Mouse (Mus musculus): ENCODE results near the gene Nhlh1. TPM values are rescaled to one million over a fixed set of nuclear protein-coding genes. Genes with fewer than 3 reads are reported as not detected.
A peak's percentile ranks its signal among the peaks of the same experiment; 100 is the strongest.

Nhlh1 gene
- polyA plus RNA-seq, 1 experiment from 2014 or later: 2.1 TPM

- H3K36me3 ChIP-seq: no peaks in the 10 kb centered on the region
- 8% methylated on average over 10 of the region's 10 CpGs for WGBS
- no peak for ATAC-seq (ENCODE audit: insufficient number of reproducible peaks, low FRiP score, low TSS enrichment, low read depth)
- H3K27me3 ChIP-seq: peaks cover 53% of the 10 kb centered on the region
- 0 out of 2 replicates have a peak overlapping the region, but pooled peaks have one; percentile 4 for H3K4me2 ChIP-seq (replicated peaks)
- peaks cover 34% of the 10 kb centered on the region for H3K4me1 ChIP-seq
- H3K27ac ChIP-seq (replicated peaks): no peak overlapping the region
- no peak overlapping the region for H3K9ac ChIP-seq
- no peaks in the 10 kb centered on the region for H3K9me3 ChIP-seq (replicated peaks)
- no peak overlapping the region for H3K4me3 ChIP-seq (replicated peaks)
These were observed 4.5 kb downstream of the Nhlh1 start for GRCm38 (mm10) chr1:172052766-172053279.

- Histone ChIP-seq H3K4me1 (peaks cover 27% of the 10 kb centered on the region), H3K27me3 (peaks cover 30% of the 10 kb centered on the region), H3K27ac (replicated peaks) (no peak overlapping the region), H3K4me2 (replicated peaks) (0 out of 2 replicates have a peak overlapping the region, but pooled peaks have one; percentile 12), H3K9me3 (replicated peaks) (no peaks in the 10 kb centered on the region), H3K36me3 (no peaks in the 10 kb centered on the region), H3K4me3 (replicated peaks) (no peak overlapping the region), H3K9ac (no peak overlapping the region)
- WGBS: 15% methylated on average over 13 of the region's 13 CpGs
- ATAC-seq (ENCODE audit: insufficient number of reproducible peaks, low FRiP score, low TSS enrichment, low read depth): 0 out of 2 replicates have a peak, but pooled peaks have one; percentile 27
These were observed 8.1 kb downstream of the Nhlh1 start for GRCm38 (mm10) chr1:172049131-172049782.

- Histone ChIP-seq H3K27ac (replicated peaks) (peak overlapping the region; percentile 51; the same call in 1 of the 2 replicates), H3K9me3 (replicated peaks) (no peaks in the 10 kb centered on the region), H3K27me3 (peaks cover 21% of the 10 kb centered on the region), H3K36me3 (no peaks in the 10 kb centered on the region), H3K9ac (no peak overlapping the region), H3K4me1 (peaks cover 17% of the 10 kb centered on the region; the same call in 1 of the 2 replicates), H3K4me2 (replicated peaks) (peak overlapping the region; percentile 10; the same call in 1 of the 2 replicates), H3K4me3 (replicated peaks) (peak overlapping the region; percentile 10; the same call in 1 of the 2 replicates)
- WGBS: 32% methylated on average over 6 of the region's 6 CpGs
- no peak for ATAC-seq (ENCODE audit: insufficient number of reproducible peaks, low FRiP score, low TSS enrichment, low read depth)
These were observed 9.1 kb downstream of the Nhlh1 start for GRCm38 (mm10) chr1:172048241-172048734.

GRCm38 (mm10) chr1:172046938-172047337 is 10.4 kb downstream of the Nhlh1 start:
- 0 out of 2 replicates have a peak overlapping the region, but pooled peaks have one; percentile 22 for H3K9ac ChIP-seq
- ATAC-seq (ENCODE audit: insufficient number of reproducible peaks, low FRiP score, low TSS enrichment, low read depth): no peak
- H3K9me3 ChIP-seq (replicated peaks): no peaks in the 10 kb centered on the region
- H3K27ac ChIP-seq (replicated peaks): no peak overlapping the region
- peaks cover 12% of the 10 kb centered on the region; the same call in 1 of the 2 replicates for H3K4me1 ChIP-seq
- H3K4me3 ChIP-seq (replicated peaks): no peak overlapping the region
- H3K27me3 ChIP-seq: peaks cover 8% of the 10 kb centered on the region
- 0 out of 2 replicates have a peak overlapping the region, but pooled peaks have one; percentile 10 for H3K4me2 ChIP-seq (replicated peaks)
- H3K36me3 ChIP-seq: no peaks in the 10 kb centered on the region
- 13% methylated on average over 5 of the region's 5 CpGs for WGBS

GRCm38 (mm10) chr1:172046410-172046809 is 11.0 kb downstream of the Nhlh1 start:
- no peaks in the 10 kb centered on the region for H3K9me3 ChIP-seq (replicated peaks)
- no peak overlapping the region for H3K27ac ChIP-seq (replicated peaks)
- ATAC-seq (ENCODE audit: insufficient number of reproducible peaks, low FRiP score, low TSS enrichment, low read depth): no peak
- H3K9ac ChIP-seq: 0 out of 2 replicates have a peak overlapping the region, but pooled peaks have one; percentile 22
- H3K4me2 ChIP-seq (replicated peaks): no peak overlapping the region
- WGBS: 64% methylated on average over 8 of the region's 8 CpGs
- peaks cover 12% of the 10 kb centered on the region; the same call in 1 of the 2 replicates for H3K4me1 ChIP-seq
- 0 out of 2 replicates have a peak, but pooled peaks cover 4% of the 10 kb centered on the region for H3K27me3 ChIP-seq
- no peak overlapping the region for H3K4me3 ChIP-seq (replicated peaks)
- H3K36me3 ChIP-seq: no peaks in the 10 kb centered on the region

GRCm38 (mm10) chr1:172029914-172030313 is 27.5 kb downstream of the Nhlh1 start:
- H3K9me3 ChIP-seq (replicated peaks): no peaks in the 10 kb centered on the region
- no peak for ATAC-seq (ENCODE audit: insufficient number of reproducible peaks, low FRiP score, low TSS enrichment, low read depth)
- no peaks in the 10 kb centered on the region for H3K27me3 ChIP-seq
- no peak overlapping the region for H3K4me2 ChIP-seq (replicated peaks)
- 91% methylated on average over 2 of the region's 2 CpGs for WGBS
- H3K4me3 ChIP-seq (replicated peaks): no peak overlapping the region
- no peak overlapping the region for H3K9ac ChIP-seq
- H3K4me1 ChIP-seq: peaks cover 26% of the 10 kb centered on the region
- H3K27ac ChIP-seq (replicated peaks): no peak overlapping the region
- H3K36me3 ChIP-seq: no peaks in the 10 kb centered on the region

GRCm38 (mm10) chr1:172028394-172029275 is 28.7 kb downstream of the Nhlh1 start, which contains the start of gene Vangl2:
Gene Vangl2 (minus strand): TSS chr1:172028444.
- H3K36me3 ChIP-seq: no peaks in the 10 kb centered on the region
- ATAC-seq (ENCODE audit: insufficient number of reproducible peaks, low FRiP score, low TSS enrichment, low read depth): no peak
- peak within 1 kb of the TSS; percentile 97 for H3K27ac ChIP-seq (replicated peaks)
- peak within 1 kb of the TSS; percentile 68 for H3K4me2 ChIP-seq (replicated peaks)
- H3K9me3 ChIP-seq (replicated peaks): no peaks in the 10 kb centered on the region
- peak within 1 kb of the TSS; percentile 90 for H3K9ac ChIP-seq
- peaks cover 38% of the 10 kb centered on the region for H3K4me1 ChIP-seq
- no peaks in the 10 kb centered on the region for H3K27me3 ChIP-seq
- 42% methylated on average over 21 of the region's 21 CpGs for WGBS
- peak within 1 kb of the TSS; percentile 91 for H3K4me3 ChIP-seq (replicated peaks)

- H3K27me3 ChIP-seq: no peaks in the 10 kb centered on the region
- no peaks in the 10 kb centered on the region for H3K9me3 ChIP-seq (replicated peaks)
- H3K4me1 ChIP-seq: peaks cover 40% of the 10 kb centered on the region
- H3K4me3 ChIP-seq (replicated peaks): peak overlapping the region; percentile 91
- peak overlapping the region; percentile 68 for H3K4me2 ChIP-seq (replicated peaks)
- H3K36me3 ChIP-seq: no peaks in the 10 kb centered on the region
- peak overlapping the region; percentile 97 for H3K27ac ChIP-seq (replicated peaks)
- H3K9ac ChIP-seq: peak overlapping the region; percentile 90
- no peak for ATAC-seq (ENCODE audit: insufficient number of reproducible peaks, low FRiP score, low TSS enrichment, low read depth)
- WGBS: 7% methylated on average over 10 of the region's 10 CpGs
These were observed 29.6 kb downstream of the Nhlh1 start for GRCm38 (mm10) chr1:172027809-172028102.

- no peaks in the 10 kb centered on the region for H3K27me3 ChIP-seq
- H3K36me3 ChIP-seq: no peaks in the 10 kb centered on the region
- H3K4me1 ChIP-seq: peaks cover 45% of the 10 kb centered on the region
- ATAC-seq (ENCODE audit: insufficient number of reproducible peaks, low FRiP score, low TSS enrichment, low read depth): peak; percentile 89
- peak overlapping the region; percentile 91 for H3K4me3 ChIP-seq (replicated peaks)
- no peaks in the 10 kb centered on the region for H3K9me3 ChIP-seq (replicated peaks)
- WGBS: under 1% methylated on average over 48 of the region's 54 CpGs
- peak overlapping the region; percentile 97 for H3K27ac ChIP-seq (replicated peaks)
- H3K9ac ChIP-seq: peak overlapping the region; percentile 90
- H3K4me2 ChIP-seq (replicated peaks): peak overlapping the region; percentile 68
These were observed 30.2 kb downstream of the Nhlh1 start for GRCm38 (mm10) chr1:172027010-172027808.

- H3K27me3 ChIP-seq: no peaks in the 10 kb centered on the region
- ATAC-seq (ENCODE audit: insufficient number of reproducible peaks, low FRiP score, low TSS enrichment, low read depth): peak; percentile 85
- no peaks in the 10 kb centered on the region for H3K9me3 ChIP-seq (replicated peaks)
- peak overlapping the region; percentile 90 for H3K9ac ChIP-seq
- WGBS: 1% methylated on average over 23 of the region's 23 CpGs
- peak overlapping the region; percentile 97 for H3K27ac ChIP-seq (replicated peaks)
- peaks cover 51% of the 10 kb centered on the region for H3K4me1 ChIP-seq
- H3K36me3 ChIP-seq: no peaks in the 10 kb centered on the region
- peak overlapping the region; percentile 68 for H3K4me2 ChIP-seq (replicated peaks)
- H3K4me3 ChIP-seq (replicated peaks): peak overlapping the region; percentile 91
These were observed 31.0 kb downstream of the Nhlh1 start for GRCm38 (mm10) chr1:172026201-172026901.

Data from embryonic facial prominence, embryonic 15.5 days (tissue).